Mouse (Mus musculus): Measurements from ENCODE around the gene Urb1. TPM values are rescaled to one million over a fixed set of nuclear protein-coding genes. Genes with fewer than 3 reads are reported as not detected.
"Not testable (repeated sequence)": the region's sequence is repeated elsewhere in the genome, so short reads cannot be mapped to it uniquely, and the experiment has no call there.

The Urb1 gene
- polyA plus RNA-seq, 1 experiment from 2014 or later = 10.4 TPM

- Histone ChIP-seq H3K36me3 (no peaks in the 10 kb centered on the region), H3K27ac (no peak overlapping the region), H3K27me3 (peaks cover 51% of the 10 kb centered on the region), H3K4me1 (peaks cover 34% of the 10 kb centered on the region), H3K4me3 (no peak overlapping the region), H3K4me2 (peak overlapping the region; percentile 99), H3K9ac (peak overlapping the region; percentile 6; the same call in 1 of the 2 replicates), H3K9me3 (no peaks in the 10 kb centered on the region)
- no peak for ATAC-seq (ENCODE audit: insufficient number of reproducible peaks, insufficient read depth, low FRiP score, low TSS enrichment, low read depth)
- 24% methylated on average over 9 of the region's 9 CpGs for WGBS
Measured at GRCm38 (mm10) chr16:90833041-90833791, 23.0 kb upstream of the Urb1 start.

GRCm38 (mm10) chr16:90832495-90832894 is 22.3 kb upstream of the Urb1 start:
- H3K27me3 ChIP-seq = peaks cover 51% of the 10 kb centered on the region
- H3K27ac ChIP-seq = no peak overlapping the region
- no peak overlapping the region for H3K9ac ChIP-seq
- peak overlapping the region; percentile 99 for H3K4me2 ChIP-seq
- no peak overlapping the region for H3K4me3 ChIP-seq
- ATAC-seq (ENCODE audit: insufficient number of reproducible peaks, insufficient read depth, low FRiP score, low TSS enrichment, low read depth) = no peak
- 35% methylated on average over 6 of the region's 6 CpGs for WGBS
- peaks cover 34% of the 10 kb centered on the region for H3K4me1 ChIP-seq
- H3K9me3 ChIP-seq = no peaks in the 10 kb centered on the region
- H3K36me3 ChIP-seq = no peaks in the 10 kb centered on the region

GRCm38 (mm10) chr16:90831676-90832075 is 21.5 kb upstream of the Urb1 start:
- ATAC-seq (ENCODE audit: insufficient number of reproducible peaks, insufficient read depth, low FRiP score, low TSS enrichment, low read depth) = no peak
- H3K27me3 ChIP-seq = peaks cover 51% of the 10 kb centered on the region
- no peaks in the 10 kb centered on the region for H3K9me3 ChIP-seq
- H3K4me2 ChIP-seq = peak overlapping the region; percentile 99
- peak overlapping the region; percentile 58 for H3K4me3 ChIP-seq
- H3K27ac ChIP-seq = no peak overlapping the region
- no peak overlapping the region for H3K9ac ChIP-seq
- 21% methylated on average over 15 of the region's 15 CpGs for WGBS
- peaks cover 34% of the 10 kb centered on the region for H3K4me1 ChIP-seq
- H3K36me3 ChIP-seq = no peaks in the 10 kb centered on the region

GRCm38 (mm10) chr16:90830686-90831439 is 20.6 kb upstream of the Urb1 start:
- Histone ChIP-seq H3K9ac (peak overlapping the region; percentile 71), H3K4me1 (peaks cover 34% of the 10 kb centered on the region), H3K4me3 (peak overlapping the region; percentile 58), H3K4me2 (peak overlapping the region; percentile 99), H3K27ac (no peak overlapping the region), H3K9me3 (no peaks in the 10 kb centered on the region), H3K36me3 (no peaks in the 10 kb centered on the region), H3K27me3 (peaks cover 51% of the 10 kb centered on the region)
- under 1% methylated on average over 63 of the region's 67 CpGs for WGBS
- peak; percentile 67 for ATAC-seq (ENCODE audit: insufficient number of reproducible peaks, insufficient read depth, low FRiP score, low TSS enrichment, low read depth)

GRCm38 (mm10) chr16:90829894-90830685 is 19.9 kb upstream of the Urb1 start:
- H3K27me3 ChIP-seq = peaks cover 51% of the 10 kb centered on the region
- ATAC-seq (ENCODE audit: insufficient number of reproducible peaks, insufficient read depth, low FRiP score, low TSS enrichment, low read depth) = peak; percentile 77
- H3K4me1 ChIP-seq = peaks cover 34% of the 10 kb centered on the region
- peak overlapping the region; percentile 58 for H3K4me3 ChIP-seq
- H3K4me2 ChIP-seq = peak overlapping the region; percentile 99
- WGBS = under 1% methylated on average over 45 of the region's 45 CpGs
- H3K9ac ChIP-seq = peak overlapping the region; percentile 71
- no peaks in the 10 kb centered on the region for H3K36me3 ChIP-seq
- H3K9me3 ChIP-seq = no peaks in the 10 kb centered on the region
- no peak overlapping the region for H3K27ac ChIP-seq

- no peaks in the 10 kb centered on the region for H3K9me3 ChIP-seq
- no peak overlapping the region for H3K4me2 ChIP-seq
- 78% methylated on average over 7 of the region's 7 CpGs for WGBS
- H3K9ac ChIP-seq = no peak overlapping the region
- peaks cover 51% of the 10 kb centered on the region for H3K27me3 ChIP-seq
- H3K4me1 ChIP-seq = peaks cover 34% of the 10 kb centered on the region
- no peak for ATAC-seq (ENCODE audit: insufficient number of reproducible peaks, insufficient read depth, low FRiP score, low TSS enrichment, low read depth)
- no peaks in the 10 kb centered on the region for H3K36me3 ChIP-seq
- H3K4me3 ChIP-seq = no peak overlapping the region
- H3K27ac ChIP-seq = no peak overlapping the region
Measured at GRCm38 (mm10) chr16:90829136-90829535, 18.9 kb upstream of the Urb1 start.

- Histone ChIP-seq H3K9me3 (no peaks in the 10 kb centered on the region), H3K36me3 (no peaks in the 10 kb centered on the region), H3K9ac (no peak overlapping the region), H3K4me2 (no peak overlapping the region), H3K4me3 (no peak overlapping the region), H3K4me1 (peaks cover 20% of the 10 kb centered on the region), H3K27ac (no peak overlapping the region), H3K27me3 (peaks cover 36% of the 10 kb centered on the region)
- WGBS = 82% methylated on average over 9 of the region's 9 CpGs
- no peak for ATAC-seq (ENCODE audit: insufficient number of reproducible peaks, insufficient read depth, low FRiP score, low TSS enrichment, low read depth)
Measured at GRCm38 (mm10) chr16:90827498-90827897, 17.3 kb upstream of the Urb1 start.

- peaks cover 18% of the 10 kb centered on the region for H3K4me1 ChIP-seq
- no peaks in the 10 kb centered on the region for H3K36me3 ChIP-seq
- no peak within 1 kb of the TSS for H3K4me3 ChIP-seq
- no peak within 1 kb of the TSS for H3K4me2 ChIP-seq
- no peak within 1 kb of the TSS for H3K27ac ChIP-seq
- no peaks in the 10 kb centered on the region for H3K9me3 ChIP-seq
- no peak within 1 kb of the TSS for H3K9ac ChIP-seq
- H3K27me3 ChIP-seq = peaks cover 26% of the 10 kb centered on the region
- 58% methylated on average over 7 of the region's 7 CpGs for WGBS
- no peak for ATAC-seq (ENCODE audit: insufficient number of reproducible peaks, insufficient read depth, low FRiP score, low TSS enrichment, low read depth)
Measured at GRCm38 (mm10) chr16:90826457-90826856, 16.2 kb upstream of the Urb1 start, which contains the start of gene Eva1c. Gene Eva1c (plus strand): TSS chr16:90826719.

- Histone ChIP-seq H3K9me3 (no peaks in the 10 kb centered on the region), H3K4me2 (no peak overlapping the region), H3K27ac (no peak overlapping the region), H3K9ac (no peak overlapping the region), H3K4me1 (peaks cover 14% of the 10 kb centered on the region), H3K36me3 (no peaks in the 10 kb centered on the region), H3K27me3 (peaks cover 22% of the 10 kb centered on the region), H3K4me3 (no peak overlapping the region)
- 85% methylated on average over 5 of the region's 5 CpGs for WGBS
- no peak for ATAC-seq (ENCODE audit: insufficient number of reproducible peaks, insufficient read depth, low FRiP score, low TSS enrichment, low read depth)
Measured at GRCm38 (mm10) chr16:90826041-90826440, 15.8 kb upstream of the Urb1 start.

GRCm38 (mm10) chr16:90823986-90824385 is 13.8 kb upstream of the Urb1 start:
- ATAC-seq (ENCODE audit: insufficient number of reproducible peaks, insufficient read depth, low FRiP score, low TSS enrichment, low read depth) = not testable (repeated sequence)
- WGBS = 72% methylated on average over 4 of the region's 4 CpGs

GRCm38 (mm10) chr16:90822981-90823380 is 12.8 kb upstream of the Urb1 start:
- ATAC-seq (ENCODE audit: insufficient number of reproducible peaks, insufficient read depth, low FRiP score, low TSS enrichment, low read depth) = no peak
- Histone ChIP-seq H3K4me3 (no peak overlapping the region), H3K4me1 (no peaks in the 10 kb centered on the region), H3K4me2 (no peak overlapping the region), H3K27ac (no peak overlapping the region), H3K27me3 (no peaks in the 10 kb centered on the region), H3K36me3 (no peaks in the 10 kb centered on the region), H3K9ac (no peak overlapping the region), H3K9me3 (no peaks in the 10 kb centered on the region)
- WGBS = 37% methylated on average over 7 of the region's 7 CpGs

More at GRCm38 (mm10) chr16:90823986-90824385, 13.8 kb upstream of the Urb1 start:
- not testable (repeated sequence) for H3K9ac ChIP-seq, H3K27ac ChIP-seq, H3K4me2 ChIP-seq, H3K4me3 ChIP-seq, H3K4me1 ChIP-seq, H3K9me3 ChIP-seq, H3K36me3 ChIP-seq, H3K27me3 ChIP-seq

Data from embryonic facial prominence, embryonic 13.5 days (tissue).